Mouse (Mus musculus): Measurements from ENCODE around the gene Txnip. TPM values are rescaled to one million over a fixed set of nuclear protein-coding genes. Genes with fewer than 3 reads are reported as not detected.
A peak's percentile ranks its signal among the peaks of the same experiment; 100 is the strongest.
"Not testable (repeated sequence)": the region's sequence is repeated elsewhere in the genome, so short reads cannot be mapped to it uniquely, and the experiment has no call there.

Txnip gene
- 338 TPM for polyA plus RNA-seq (2021)

- no peaks in the 10 kb centered on the region for H3K27me3 ChIP-seq
- in situ Hi-C loops (cut with MboI; ENCODE audit: low pct_unique_long_range_greater_than_20kb) = no loop called here
- ATAC-seq = peak; percentile 95
- CTCF ChIA-PET = interaction anchor here (20.5 kb wide), 1 partner anchor 21 kb away, joined by 312 read pairs; the partner anchor contains the start of gene Gm16253
- TF ChIP-seq CTCF (IDR thresholded peaks at IDR 0.05) = no peak
- peak; percentile 97 for DNase-seq (ENCODE audit: low read depth, low spot score)
- POLR2A ChIA-PET = interaction anchor here (0.8 to 5.0 kb wide), 12 partner anchors 9 to 115 kb away, joined by 3 to 44 read pairs (median 5); partner anchors contain the start of genes Gm16253, Lix1l and Polr3gl
Observed at GRCm38 (mm10) chr3:96557694-96558093, at the start of gene Txnip. Txnip (plus strand) TSS chr3:96557957.

GRCm38 (mm10) chr3:96507966-96508365 lies 49.8 kb upstream of the Txnip start:
- ChIA-PET POLR2A (interaction anchor here (0.6 to 2.6 kb wide), 3 partner anchors 8 to 79 kb away, joined by 3 to 14 read pairs (median 4); no protein-coding TSS in a partner anchor), CTCF (interaction anchor here (1.1 to 2.0 kb wide), 3 partner anchors 9 to 16 kb away, joined by 3 to 8 read pairs (median 7); no protein-coding TSS in a partner anchor)
- not testable (repeated sequence) for H3K27me3 ChIP-seq; ATAC-seq; DNase-seq (ENCODE audit: low read depth, low spot score)
- in situ Hi-C loops (cut with MboI; ENCODE audit: low pct_unique_long_range_greater_than_20kb) = loop anchor here (10.0 kb wide), 2 partner anchors 183 to 223 kb away; no protein-coding TSS in a partner anchor

GRCm38 (mm10) chr3:96520171-96520570 lies 37.6 kb upstream of the Txnip start:
- DNase-seq (ENCODE audit: low read depth, low spot score) = no peak
- no peak for ATAC-seq
- no peaks in the 10 kb centered on the region for H3K27me3 ChIP-seq
- in situ Hi-C loops (cut with MboI; ENCODE audit: low pct_unique_long_range_greater_than_20kb) = no loop called here
- POLR2A ChIA-PET = no interaction called here
- CTCF ChIA-PET = no interaction called here
- TF ChIP-seq CTCF (IDR thresholded peaks at IDR 0.05) = no peak

GRCm38 (mm10) chr3:96522149-96522548 lies 35.6 kb upstream of the Txnip start:
- no peaks in the 10 kb centered on the region for H3K27me3 ChIP-seq
- ChIA-PET POLR2A (no interaction called here), CTCF (interaction anchor here (1.2 to 1.4 kb wide), 2 partner anchors 15 to 21 kb away, joined by 3 to 8 read pairs; no protein-coding TSS in a partner anchor)
- DNase-seq (ENCODE audit: low read depth, low spot score) (no peak), ATAC-seq (no peak)
- in situ Hi-C loops (cut with MboI; ENCODE audit: low pct_unique_long_range_greater_than_20kb) = no loop called here
- TF ChIP-seq CTCF (IDR thresholded peaks at IDR 0.05) = peak; percentile 78

- no peak for ATAC-seq
- H3K27me3 ChIP-seq = no peaks in the 10 kb centered on the region
- ChIA-PET CTCF (interaction anchor here (0.7 to 2.4 kb wide), 8 partner anchors 11 to 63 kb away, joined by 3 to 14 read pairs (median 6); no protein-coding TSS in a partner anchor), POLR2A (interaction anchor here (0.5 to 1.5 kb wide), 3 partner anchors 10 to 77 kb away, joined by 3 to 4 read pairs (median 4); partner anchors contain the start of gene Lix1l)
- no peak for TF ChIP-seq CTCF (IDR thresholded peaks at IDR 0.05)
- in situ Hi-C loops (cut with MboI; ENCODE audit: low pct_unique_long_range_greater_than_20kb) = no loop called here
- DNase-seq (ENCODE audit: low read depth, low spot score) = no peak
Observed at GRCm38 (mm10) chr3:96524028-96524810, 33.5 kb upstream of the Txnip start.

GRCm38 (mm10) chr3:96524914-96525313 lies 32.8 kb upstream of the Txnip start, which contains the start of gene Hfe2:
Hfe2 (plus strand) TSS chr3:96525172.
- DNase-seq (ENCODE audit: low read depth, low spot score) = no peak
- no peaks in the 10 kb centered on the region for H3K27me3 ChIP-seq
- ChIA-PET CTCF (interaction anchor here (0.6 to 2.4 kb wide), 6 partner anchors 10 to 63 kb away, joined by 3 to 14 read pairs (median 6); no protein-coding TSS in a partner anchor), POLR2A (interaction anchor here (1.5 kb wide), 1 partner anchor 23 kb away, joined by 4 read pairs; no protein-coding TSS in a partner anchor)
- in situ Hi-C loops (cut with MboI; ENCODE audit: low pct_unique_long_range_greater_than_20kb) = no loop called here
- ATAC-seq = no peak
- TF ChIP-seq CTCF (IDR thresholded peaks at IDR 0.05) = no peak

GRCm38 (mm10) chr3:96526013-96526762 lies 31.6 kb upstream of the Txnip start:
- no peak for ATAC-seq
- DNase-seq (ENCODE audit: low read depth, low spot score) = no peak

GRCm38 (mm10) chr3:96526864-96527542 lies 30.8 kb upstream of the Txnip start:
- no peak for ATAC-seq
- TF ChIP-seq CTCF (IDR thresholded peaks at IDR 0.05) = no peak
- POLR2A ChIA-PET = no interaction called here

More at GRCm38 (mm10) chr3:96526013-96526762, 31.6 kb upstream of the Txnip start:
- POLR2A ChIA-PET = no interaction called here
- no peak for TF ChIP-seq CTCF (IDR thresholded peaks at IDR 0.05)
- no peaks in the 10 kb centered on the region for H3K27me3 ChIP-seq
- CTCF ChIA-PET = interaction anchor here (2.0 kb wide), 1 partner anchor 61 kb away, joined by 4 read pairs; no protein-coding TSS in a partner anchor
- in situ Hi-C loops (cut with MboI; ENCODE audit: low pct_unique_long_range_greater_than_20kb) = no loop called here

GRCm38 (mm10) chr3:96528506-96528905 lies 29.3 kb upstream of the Txnip start:
- DNase-seq (ENCODE audit: low read depth, low spot score) (no peak), ATAC-seq (no peak)
- no peaks in the 10 kb centered on the region for H3K27me3 ChIP-seq
- in situ Hi-C loops (cut with MboI; ENCODE audit: low pct_unique_long_range_greater_than_20kb) = no loop called here
- ChIA-PET POLR2A (no interaction called here), CTCF (interaction anchor here (0.7 to 3.9 kb wide), 3 partner anchors 13 to 108 kb away, joined by 3 to 13 read pairs (median 5); no protein-coding TSS in a partner anchor)
- TF ChIP-seq CTCF (IDR thresholded peaks at IDR 0.05) = no peak

More at GRCm38 (mm10) chr3:96526864-96527542, 30.8 kb upstream of the Txnip start:
- CTCF ChIA-PET = interaction anchor here (1.1 to 3.9 kb wide), 2 partner anchors 15 to 53 kb away, joined by 5 to 13 read pairs; no protein-coding TSS in a partner anchor
- in situ Hi-C loops (cut with MboI; ENCODE audit: low pct_unique_long_range_greater_than_20kb) = no loop called here
- H3K27me3 ChIP-seq = no peaks in the 10 kb centered on the region
- DNase-seq (ENCODE audit: low read depth, low spot score) = no peak

Data from Patski (cell line).